Mouse (Mus musculus) stomach, adult 2 months (tissue): ENCODE data around the gene Ubac1. TPM values are rescaled to one million over a fixed set of nuclear protein-coding genes. Genes with fewer than 3 reads are reported as not detected.

Source experiments
- polyA plus RNA-seq: library from polyadenylated mRNA; depleted of rRNA; stranded (reverse); fragments of >200 nt; gene quantifications from 2 replicates; pipeline ENCODE4 v1.2.3, GENCODE M21; 2012; rRNA removed

Gene Ubac1
- 26.6 and 29.2 TPM in 2 replicates for polyA plus RNA-seq

GRCm38 (mm10) chr2:26021561-26022257 lies at the start of gene Ubac1:
TSS of gene Ubac1 (minus strand) at chr2:26021747.

GRCm38 (mm10) chr2:25983159-25983907 lies 38.2 kb downstream of the Ubac1 start, which contains the start of gene Camsap1:
TSS of gene Camsap1 (minus strand) at chr2:25983282.

Other genes with a start within 250 kb of the Ubac1 start
- not detected in 2 replicates for gene Lcn11, start 244.7 kb downstream of the Ubac1 start, polyA plus RNA-seq
- gene Gm13539, start 239.5 kb downstream of the Ubac1 start, polyA plus RNA-seq = not detected in 2 replicates
- not detected in 2 replicates for gene Glt6d1, start 205.9 kb downstream of the Ubac1 start, polyA plus RNA-seq
- 0.91 TPM in 1 of 2 replicates, not detected in the other for gene Lcn9, start 198.6 kb downstream of the Ubac1 start, polyA plus RNA-seq
- not detected in 2 replicates for gene Sohlh1, start 174.5 kb downstream of the Ubac1 start, polyA plus RNA-seq
- gene Kcnt1, start 158.0 kb downstream of the Ubac1 start, polyA plus RNA-seq = 0.45 and 0.58 TPM in 2 replicates
- gene Camsap1, start 38.5 kb downstream of the Ubac1 start, polyA plus RNA-seq = 1.1 and 1.3 TPM in 2 replicates
- gene Nacc2, start 101.5 kb upstream of the Ubac1 start, polyA plus RNA-seq = 22.4 and 33.1 TPM in 2 replicates
- 0.11 and 0.25 TPM in 2 replicates for gene Lhx3, start 186.5 kb upstream of the Ubac1 start, polyA plus RNA-seq
- gene Qsox2, start 215.8 kb upstream of the Ubac1 start, polyA plus RNA-seq = 7.0 and 9.2 TPM in 2 replicates